Mouse (Mus musculus) thymus, postnatal 4 days (tissue): ENCODE measurements at regions not wholly inside any gene's neighbourhood (a gene's known extent, or its start where the extent isn't known, plus 50 kb on each side); places are given as distances from the start of the nearest gene placed in this dataset.

Experiments used
- DNase-seq: peaks from one replicate; pipeline ENCODE4 v3.0.0; 2021

DNA sequence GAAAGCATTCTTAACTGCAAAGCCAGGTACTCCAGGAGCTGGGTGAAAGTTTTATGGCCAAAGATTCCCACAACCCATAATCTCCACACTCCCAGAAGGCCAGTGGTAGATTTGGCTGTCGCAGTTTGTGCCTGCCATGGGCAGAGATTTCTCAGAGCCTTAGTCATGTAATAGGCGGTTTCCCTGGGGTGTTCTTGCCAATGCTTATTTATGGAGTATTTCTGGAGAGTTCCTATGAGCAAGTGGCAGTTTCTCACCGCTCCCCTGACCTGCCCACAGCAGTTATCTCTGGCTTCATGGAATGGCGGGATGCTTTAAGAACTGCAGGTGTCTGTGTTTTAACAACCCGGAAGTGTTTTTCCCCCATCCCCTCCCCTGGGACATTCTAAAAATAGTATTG lies 179.8 kb downstream of the 4933412E24Rik start:
- no peak for DNase-seq

DNA sequence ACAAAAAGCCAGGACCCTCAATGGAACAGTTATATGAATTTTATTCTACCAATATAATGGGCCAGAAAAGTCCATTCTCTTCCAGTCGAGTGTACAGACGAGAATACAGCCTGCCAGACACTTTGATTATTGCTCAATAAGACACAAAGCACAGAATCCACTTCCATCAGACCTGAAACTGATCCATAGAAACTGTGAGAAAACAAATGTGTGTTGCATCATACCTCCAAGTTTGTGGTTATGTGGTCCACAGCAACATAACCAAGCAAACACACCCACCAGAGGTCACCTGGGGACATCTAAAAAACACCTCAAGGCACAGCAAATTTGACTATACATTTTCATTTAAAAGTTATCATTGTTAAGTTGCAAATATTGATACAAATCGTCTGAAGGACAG lies 183.2 kb downstream of the 4933412E24Rik start:
- DNase-seq = no peak

DNA sequence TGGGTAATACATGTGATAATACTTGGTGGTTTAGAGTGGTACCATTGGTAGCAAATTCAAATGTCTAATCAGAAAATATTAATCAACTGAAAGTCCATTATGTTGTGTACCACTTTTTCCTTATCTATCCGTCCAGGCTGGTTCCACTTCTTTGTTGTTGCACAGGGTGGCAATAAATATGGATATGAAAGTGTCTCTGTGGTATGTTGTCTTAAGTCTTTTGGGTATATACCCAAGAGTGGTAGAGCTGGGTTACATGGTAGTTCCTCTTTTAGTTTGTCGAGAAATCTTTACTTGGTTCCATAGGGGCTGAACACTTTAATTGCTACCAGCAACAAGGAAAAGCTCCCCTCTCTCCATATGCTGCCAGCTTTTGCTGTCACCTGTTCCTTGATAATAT lies 184.9 kb downstream of the 4933412E24Rik start:
- DNase-seq = no peak

DNA sequence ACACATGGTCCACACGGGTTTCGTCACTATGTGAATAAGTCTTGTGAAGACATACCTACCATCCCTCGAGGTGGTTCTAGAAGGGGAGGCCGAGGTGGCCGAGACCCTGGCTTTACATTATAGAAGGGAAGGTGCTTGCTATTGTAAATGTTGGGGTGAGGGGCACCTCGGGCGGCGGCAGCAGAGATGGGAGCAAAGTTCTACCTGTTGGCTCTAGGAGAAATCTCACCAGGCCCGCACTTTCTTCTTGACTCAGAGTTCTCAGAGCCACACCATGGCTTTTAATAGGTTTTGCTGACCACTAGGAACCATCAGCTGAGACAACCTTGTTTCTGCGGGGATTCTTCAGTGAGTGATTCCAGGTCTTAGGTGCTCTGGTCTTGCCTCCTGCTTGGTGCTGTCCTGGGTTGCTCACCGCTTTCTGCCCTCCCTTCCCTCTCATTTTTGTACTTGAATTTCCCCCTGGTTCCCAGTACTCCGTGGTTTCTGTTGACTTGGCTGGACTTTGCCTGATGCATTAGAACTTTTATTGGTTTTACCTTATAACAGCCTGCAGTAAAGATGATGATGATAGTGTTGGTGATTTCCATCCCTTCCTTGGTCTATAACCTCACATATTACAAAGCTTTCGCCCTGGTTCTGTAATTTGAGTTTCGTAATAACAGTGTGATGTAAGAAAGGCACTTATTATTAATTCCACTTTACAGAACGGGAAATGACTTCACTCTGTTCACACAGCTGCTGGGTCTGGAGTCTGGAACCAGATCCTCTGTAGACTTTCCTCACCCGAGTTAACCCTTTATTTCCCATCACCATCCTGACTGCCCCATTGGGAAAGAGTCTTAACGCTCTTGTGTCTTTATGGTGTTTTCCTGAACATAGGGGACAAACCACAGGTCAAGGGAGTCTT lies 185.6 kb downstream of the 4933412E24Rik start:
- no peak for DNase-seq

DNA sequence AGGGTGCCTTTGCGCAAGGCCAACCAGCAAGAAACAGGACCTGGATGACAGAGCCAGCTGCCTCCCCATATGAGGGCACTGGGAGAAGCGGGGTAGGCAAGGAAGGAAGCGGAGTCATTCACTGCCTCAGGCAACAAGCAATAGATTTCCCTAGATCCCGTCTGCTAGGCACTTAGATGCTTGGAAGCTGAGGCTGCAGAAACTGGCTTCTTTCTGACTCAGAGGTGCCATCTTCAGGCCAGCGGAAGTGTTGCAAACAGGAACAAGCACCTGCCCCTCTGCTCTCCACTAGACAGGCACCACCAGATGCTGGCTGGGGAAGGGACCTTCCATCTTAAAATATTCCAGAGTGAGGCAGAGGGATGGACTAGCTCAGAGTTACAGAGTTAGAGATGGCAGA lies 188.0 kb downstream of the 4933412E24Rik start:
- DNase-seq = peak; percentile 83

DNA sequence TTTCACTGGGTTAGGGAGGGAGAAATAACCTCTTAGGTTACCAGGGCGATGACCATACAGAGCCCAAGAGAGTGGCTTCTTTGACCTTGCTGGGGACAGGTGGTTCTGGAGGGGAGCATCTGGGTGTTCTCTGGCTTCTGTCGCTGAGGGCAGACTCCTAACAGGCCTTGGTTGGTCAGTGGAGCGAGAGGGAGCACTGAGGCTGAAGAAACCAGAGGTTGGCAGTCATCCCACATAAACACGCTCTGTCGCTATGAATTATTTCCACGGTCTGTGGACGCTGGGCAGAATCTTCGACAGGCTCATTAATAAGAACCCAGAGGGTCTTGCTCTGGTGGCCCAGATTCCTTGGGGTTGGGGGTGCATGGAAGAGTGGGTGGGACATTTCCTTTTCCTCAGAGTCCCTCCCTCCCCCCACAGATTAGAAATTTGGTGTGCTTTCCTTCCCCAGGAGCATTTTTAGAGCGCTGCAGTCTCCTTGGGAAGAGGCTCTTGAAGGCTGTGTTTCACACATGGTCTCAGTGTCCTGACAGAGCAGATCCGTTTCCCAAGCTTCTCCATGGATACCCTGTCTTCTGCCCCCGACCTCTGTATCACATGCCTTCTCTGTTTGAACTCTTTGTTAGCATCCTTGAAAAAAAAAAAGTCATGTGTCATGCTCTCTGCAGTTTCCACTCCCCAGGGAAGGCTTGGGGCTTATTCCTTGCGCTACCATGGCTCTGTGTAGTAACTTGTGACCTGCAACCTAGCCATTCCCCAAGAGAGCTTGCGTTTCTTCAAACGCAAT lies 190.1 kb downstream of the 4933412E24Rik start:
- DNase-seq = no peak

DNA sequence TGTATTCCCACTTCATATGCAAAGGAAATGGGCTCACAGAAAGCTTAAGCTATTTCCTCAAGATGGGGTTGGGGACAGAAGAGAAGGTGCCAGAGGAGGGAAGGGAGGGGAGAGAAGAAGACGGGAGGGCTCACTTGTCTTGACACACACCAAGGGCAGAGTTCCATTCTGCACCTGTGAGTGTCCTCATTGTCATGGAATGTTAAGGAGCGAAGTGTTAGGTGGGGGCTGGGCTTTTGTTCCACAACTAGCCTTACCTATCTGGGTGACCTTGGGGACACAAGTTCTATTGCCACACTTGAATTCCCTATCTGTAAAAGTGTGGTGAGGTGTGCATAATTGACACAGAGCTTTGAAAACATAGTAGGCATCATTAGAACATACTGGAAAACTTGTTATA lies 192.5 kb downstream of the 4933412E24Rik start:
- DNase-seq = no peak

DNA sequence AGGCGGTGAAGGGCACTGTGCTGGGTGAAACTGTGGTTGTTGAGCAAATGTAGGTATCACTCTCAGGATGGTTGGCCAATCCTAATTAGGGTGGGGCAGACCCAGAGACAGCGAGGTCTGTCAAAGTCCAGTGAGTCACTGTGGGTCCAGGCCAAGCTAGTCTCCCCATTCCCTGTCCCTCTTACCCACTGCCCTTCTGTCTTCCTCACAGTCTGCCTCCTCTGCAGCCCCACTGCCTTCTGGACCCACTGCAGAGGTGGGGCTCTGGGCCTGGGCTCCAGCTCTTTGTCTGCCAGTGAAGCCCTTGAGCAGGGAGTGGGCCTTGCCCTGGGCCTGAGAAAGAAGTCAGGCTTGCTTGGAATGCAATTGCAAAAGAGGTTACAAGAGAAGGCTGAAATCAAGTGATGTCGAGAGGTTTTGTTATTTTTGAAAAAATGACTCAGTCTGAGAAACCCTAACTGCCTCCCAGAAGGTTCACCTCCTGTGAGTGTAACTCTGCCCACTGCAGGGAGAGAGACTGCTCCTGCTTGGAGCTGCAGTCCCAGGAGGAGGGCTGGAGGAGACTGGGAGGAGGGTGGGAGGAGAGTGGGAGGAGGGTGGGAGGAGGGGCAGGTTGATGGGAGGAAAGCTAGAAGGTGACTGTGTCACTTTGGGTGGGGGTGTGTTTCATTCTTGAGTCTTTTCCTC lies 193.3 kb downstream of the 4933412E24Rik start:
- no peak for DNase-seq

DNA sequence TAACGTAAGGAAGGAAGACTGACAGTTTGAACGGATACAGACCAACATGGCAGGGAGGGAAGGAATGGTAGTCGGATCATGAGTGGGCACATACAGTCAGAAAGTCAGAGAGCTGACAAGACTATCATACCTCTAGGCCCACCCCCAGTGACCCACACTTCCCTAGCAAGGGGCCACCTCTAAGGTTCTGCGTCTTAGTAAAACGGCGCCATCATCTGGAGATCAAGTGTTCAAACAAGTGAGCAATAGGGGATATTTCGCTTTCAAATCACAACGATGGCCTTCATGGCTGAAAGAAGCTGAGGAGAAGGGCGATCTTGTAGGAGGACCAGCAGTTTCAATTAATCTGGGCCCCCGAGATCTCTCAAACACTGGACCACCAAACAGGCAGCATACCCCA lies 196.1 kb downstream of the 4933412E24Rik start:
- DNase-seq = peak; percentile 21

DNA sequence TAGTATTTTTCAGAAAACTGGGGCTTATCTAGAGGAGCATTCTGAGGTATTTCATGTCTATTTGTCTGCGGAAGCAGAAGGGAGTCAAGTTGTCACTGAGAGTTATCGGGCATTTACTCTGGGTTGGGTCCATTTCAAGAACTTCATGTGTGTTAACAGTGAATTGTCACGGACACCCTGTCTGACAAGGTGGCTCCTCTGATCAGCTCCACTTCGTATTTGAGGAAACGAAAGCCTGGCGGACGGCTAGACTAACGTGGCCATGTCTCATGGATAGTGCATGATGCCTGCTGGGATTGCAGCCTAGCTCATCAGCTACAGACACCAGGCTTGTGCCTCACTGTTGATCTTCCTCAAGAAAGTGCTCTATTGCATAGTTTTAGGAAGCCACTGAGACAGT lies 200.4 kb downstream of the 4933412E24Rik start:
- no peak for DNase-seq

DNA sequence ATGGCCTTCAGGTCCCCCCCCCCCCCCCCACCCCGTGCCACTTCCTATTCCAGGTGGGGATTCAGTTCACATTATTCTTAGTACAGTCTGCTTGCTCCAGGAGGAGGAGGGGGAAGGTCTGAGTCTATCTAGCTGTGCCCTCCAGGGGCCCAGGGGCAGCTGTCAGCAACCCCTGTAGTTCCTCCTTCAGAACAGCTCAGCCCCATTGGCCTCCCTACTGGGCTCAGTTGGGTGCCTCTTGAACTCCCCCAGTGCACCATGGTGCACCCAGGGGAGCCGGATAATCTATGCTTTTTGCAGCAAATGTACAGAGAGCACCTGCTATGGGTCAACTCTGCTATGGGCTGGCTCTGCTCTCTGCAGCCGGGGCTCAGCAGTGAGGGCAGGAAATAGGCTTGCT lies 204.8 kb downstream of the 4933412E24Rik start:
- DNase-seq = peak; percentile 23

DNA sequence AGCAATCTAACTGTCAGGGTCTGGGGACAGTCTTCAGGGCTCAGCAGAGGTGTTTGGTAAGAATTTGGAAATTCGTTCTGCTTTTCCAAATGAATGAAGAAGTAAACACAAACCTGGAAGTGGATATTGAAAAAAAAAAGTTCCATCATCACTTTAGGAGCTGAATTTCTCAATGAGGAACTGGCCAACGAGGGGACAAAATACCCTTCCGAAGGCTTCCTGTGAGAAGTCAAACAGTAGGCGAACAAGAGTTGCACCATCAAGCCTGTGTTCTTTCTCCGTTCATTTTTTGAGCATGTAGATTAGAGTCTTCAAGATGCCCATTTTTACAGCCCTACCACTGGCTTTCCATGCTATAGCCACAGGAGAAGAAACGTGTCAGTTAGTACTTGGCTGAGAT lies 207.1 kb downstream of the 4933412E24Rik start:
- DNase-seq = no peak

DNA sequence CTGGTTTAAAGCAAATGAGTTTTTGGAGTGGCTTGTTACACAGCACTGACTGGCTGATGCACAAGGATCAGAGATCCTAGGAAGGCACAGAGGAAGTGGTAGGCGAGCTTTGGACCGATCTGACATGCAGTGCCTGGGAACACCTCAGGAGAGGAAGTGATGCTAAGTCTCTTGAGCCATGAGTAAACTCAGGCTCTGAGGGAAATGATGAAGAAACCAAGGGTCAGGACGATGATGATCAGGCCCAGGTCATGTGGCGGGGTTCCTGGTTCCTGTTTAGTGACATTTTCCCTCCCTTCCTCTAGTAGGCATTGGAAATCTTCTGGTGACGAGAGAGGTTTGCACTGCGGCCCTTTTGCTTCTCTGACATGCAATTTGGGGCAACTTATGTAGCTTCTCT lies 208.7 kb downstream of the 4933412E24Rik start:
- DNase-seq = no peak

DNA sequence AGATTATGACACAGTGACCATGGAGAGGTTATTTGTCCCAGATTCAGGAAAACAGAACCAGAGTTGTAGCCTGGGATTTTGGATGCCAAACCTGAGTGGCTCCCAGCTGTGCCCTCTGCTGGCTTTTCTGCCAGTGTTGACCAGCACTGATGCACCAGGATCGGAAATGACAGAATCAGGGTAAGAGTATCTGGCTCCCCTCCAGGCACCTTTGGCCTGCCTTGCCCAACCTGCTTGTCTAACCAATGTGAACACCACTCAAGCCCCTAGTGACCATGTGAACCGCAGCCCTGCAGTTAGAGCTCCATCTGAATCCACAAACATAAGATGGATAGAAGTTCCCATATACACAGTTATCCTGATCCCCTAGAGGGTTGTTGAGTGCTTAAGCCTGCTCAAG lies 210.6 kb downstream of the 4933412E24Rik start:
- no peak for DNase-seq

DNA sequence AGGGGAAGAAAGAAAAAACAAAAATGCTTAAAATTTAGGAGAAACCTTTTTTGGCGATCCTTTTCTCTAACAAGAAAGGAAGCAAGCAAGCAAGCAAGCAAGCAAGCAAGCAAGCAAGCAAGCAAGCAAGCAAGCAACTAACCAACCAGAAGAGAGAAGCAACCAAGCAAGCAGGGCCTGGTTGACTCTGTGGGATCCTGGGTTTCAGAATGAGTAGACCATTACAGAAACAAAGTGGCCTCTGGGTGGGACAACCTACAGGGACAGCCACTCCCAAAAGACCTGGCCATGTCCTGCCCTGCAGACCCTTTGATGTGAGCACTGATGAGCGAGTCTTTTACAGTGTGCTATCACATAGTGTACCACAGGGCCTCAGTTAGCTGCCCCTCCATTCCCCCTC lies 211.6 kb downstream of the 4933412E24Rik start:
- DNase-seq = no peak

DNA sequence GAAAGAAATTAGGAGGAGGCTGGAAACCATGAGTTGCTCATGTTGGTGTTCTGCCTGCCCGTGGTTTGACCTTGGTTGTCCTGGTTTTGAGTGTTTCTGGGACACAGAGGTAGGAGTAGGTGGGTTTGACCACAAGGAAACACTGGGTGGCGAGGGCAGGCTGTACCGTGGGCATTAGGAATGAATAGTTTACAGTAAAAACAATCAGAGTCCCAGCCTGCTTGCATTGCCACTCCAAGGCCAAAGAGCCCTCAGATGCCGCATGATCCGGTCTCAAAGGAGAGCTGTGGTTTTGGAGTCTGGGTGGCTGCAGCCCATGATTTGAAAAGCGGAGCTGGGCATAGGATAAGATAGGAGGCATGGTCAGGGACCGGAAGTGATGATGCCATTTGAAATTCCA lies 212.0 kb downstream of the 4933412E24Rik start:
- no peak for DNase-seq

DNA sequence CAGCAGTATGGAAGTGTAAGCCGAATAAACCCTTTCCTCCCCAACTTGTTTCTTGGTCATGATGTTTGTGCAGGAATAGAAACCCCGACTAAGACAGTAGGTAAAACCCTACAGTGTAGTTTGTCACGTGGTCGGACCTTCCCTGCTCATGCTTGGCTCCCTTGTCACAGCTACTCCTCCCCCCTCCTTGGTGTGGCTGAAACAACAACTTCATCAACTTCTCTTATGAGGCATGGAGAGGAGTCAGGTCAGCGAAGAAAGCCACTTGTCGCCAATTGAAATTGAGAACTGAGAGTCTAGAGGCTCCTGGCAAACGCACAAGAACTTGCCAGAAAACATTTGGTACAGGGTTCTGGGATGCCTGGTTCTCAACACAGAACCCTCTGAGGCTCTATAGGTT lies 214.1 kb downstream of the 4933412E24Rik start:
- DNase-seq = no peak

DNA sequence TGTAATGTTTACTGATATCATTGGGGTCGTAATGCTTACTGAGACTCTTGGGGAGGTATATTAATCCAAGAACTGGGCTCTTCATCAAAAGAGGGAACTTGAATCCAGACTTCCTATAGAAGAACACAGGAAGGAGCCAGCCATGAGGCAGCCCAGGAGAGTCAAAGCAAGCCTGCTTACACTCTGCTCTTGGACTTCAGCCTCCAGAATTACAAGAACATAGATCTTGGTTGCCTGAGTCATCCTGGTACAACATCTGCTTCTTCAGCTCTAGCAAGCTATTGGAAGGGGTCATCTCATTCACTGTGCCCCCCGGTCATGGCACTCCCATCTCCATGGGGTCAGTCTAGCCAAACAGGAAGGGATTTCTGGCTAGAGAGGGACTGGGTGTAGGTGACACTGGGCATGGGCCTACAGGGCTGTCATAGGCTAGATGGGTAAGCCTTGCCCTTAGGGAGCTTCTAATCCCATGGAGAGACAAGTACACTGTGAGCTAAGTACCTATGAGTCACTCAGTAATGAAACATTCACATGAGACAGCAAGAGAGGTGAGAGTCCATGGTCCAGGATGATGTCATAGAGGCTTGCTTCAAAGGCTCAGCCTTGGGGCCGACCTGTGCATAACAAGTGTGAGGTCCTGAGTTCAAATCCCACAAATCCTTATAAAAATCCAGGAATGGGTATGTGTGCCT lies 217.1 kb downstream of the 4933412E24Rik start:
- DNase-seq = no peak

DNA sequence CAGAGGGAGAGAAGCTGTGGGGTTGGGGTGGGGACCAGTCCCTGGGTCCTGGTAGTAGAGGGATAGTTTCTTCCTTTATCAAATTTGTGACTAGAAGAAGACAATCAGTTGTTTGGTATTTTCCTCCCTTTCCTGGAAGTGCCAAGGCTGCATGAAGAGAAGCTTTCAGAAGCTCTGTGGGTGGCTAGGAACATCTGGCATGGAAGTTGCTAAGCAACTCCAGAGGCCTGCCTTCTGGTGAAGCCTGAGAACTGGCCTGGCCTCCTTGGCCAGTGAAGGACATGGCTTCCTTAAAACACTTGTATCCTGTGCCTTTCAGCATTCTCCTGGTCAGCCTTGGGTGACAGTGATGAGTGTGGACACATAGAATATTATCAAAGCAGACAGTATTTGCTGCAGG lies 217.9 kb downstream of the 4933412E24Rik start:
- DNase-seq = no peak

DNA sequence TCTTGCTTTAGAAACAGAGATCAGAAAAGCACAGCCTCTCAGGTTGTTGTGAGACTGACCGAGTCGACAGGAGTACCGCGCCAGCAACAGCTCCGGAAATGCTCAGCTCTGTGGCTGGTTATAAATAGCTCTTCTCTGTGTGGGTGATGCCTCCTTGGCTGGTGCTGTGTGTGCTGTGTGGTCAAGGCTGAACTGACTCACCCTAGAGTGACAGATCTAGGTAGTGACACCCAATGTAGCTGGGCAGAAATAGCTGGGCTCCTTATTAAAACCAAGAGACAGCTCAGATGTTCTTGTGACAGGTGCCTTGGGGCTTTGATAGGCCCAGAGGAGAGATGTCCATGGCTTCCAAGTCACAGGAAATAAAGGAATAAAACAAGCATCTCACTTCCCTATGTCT lies 220.7 kb downstream of the 4933412E24Rik start:
- DNase-seq = peak; percentile 53

DNA sequence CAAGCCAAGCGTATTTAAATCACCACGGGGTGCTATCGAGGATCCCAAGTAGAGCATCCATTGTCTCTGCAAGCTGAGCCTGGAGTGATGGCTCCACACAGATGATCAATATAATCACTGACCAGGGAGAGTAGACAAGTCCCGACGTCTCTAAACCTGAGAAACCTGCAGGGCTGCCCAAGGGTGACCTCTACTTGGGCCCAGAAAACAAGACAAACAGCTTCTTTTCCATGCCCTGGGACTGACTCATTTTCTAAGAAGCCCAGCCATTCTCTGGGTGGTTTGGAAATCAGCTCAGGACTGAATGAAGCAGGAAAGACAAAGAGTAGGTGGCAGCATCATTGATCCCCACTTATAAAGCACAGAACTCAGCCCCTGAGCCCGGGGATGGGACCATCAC lies 221.5 kb downstream of the 4933412E24Rik start:
- no peak for DNase-seq

DNA sequence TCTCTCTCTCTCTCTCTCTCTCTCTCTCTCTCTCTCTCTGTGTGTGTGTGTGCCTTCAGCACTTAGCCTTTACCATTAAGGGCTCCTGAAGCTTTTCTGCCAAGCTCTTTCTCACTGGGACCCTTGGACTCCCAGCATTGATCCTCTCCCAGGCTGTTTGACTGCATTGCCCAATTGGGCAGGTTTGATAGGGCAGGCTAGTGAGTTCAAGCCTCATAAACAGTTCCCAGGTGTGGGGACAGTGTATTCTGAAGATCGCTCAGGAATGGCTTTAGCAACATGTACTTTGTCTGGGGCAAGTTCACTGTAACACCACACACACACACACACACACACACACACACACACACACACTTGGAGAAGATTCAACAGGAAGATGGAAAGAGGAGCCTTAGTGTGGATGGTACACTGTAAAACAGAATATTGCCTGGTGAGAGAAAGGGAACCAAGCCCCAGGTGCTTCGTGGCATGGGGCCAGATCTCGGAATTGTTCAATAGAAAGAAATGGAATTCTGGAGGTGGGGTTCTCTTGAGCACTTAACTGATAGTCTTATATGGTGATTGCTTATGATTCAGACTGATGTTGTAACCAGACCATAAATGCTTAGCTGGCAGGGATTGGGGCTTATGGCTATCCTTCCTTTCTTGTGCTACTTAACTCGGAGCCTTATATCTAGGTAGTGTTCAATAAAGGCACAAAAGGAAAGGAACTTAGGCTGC lies 229.5 kb downstream of the 4933412E24Rik start:
- no peak for DNase-seq
